In the genomic region with DNA sequence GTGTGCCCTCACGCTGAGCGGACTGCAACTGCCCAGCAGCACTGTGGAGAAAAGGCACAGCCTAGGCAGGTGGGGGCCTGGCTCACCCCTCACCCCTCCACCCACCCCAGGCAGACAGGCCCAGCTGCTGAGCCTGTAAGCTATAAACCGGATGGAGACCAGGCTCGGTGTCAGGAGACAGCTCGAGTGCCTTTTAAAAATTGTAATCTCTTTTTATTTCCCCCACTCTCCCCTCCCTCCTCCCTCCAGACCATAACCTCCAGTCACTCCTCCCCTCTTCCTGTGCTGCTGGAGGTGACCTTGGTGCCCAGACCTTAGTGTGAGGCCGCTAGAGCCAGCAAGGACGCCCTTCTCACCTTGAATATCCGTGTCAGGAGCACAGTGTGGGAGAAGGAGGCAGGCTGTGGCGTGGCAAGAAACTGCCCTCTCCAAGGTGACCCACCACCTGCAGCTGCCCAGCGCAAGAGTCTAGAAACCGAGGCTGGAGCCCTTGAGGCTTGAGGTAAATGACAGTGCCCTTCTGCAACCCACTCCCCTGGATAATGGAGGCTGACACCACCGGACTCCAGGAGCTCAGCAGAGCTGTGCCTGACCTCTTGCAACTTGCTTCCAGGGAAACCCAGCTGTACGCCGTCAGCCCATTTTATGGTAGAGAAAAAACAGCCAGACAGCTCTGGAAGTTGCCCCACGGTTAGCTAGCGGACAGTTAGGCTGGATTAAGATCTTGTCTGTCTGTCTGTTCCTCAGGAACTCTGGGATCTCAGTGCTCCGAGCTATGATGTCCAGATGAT, we compare ENCODE assay signal across 11 mouse cellular contexts. TPM values are rescaled to one million over a fixed set of nuclear protein-coding genes. Genes with fewer than 3 reads are reported as not detected.
A peak's percentile ranks its signal among the peaks of the same experiment; 100 is the strongest.
DNase-seq lines count a peak whose midpoint lies in the region; ATAC-seq and TF ChIP-seq lines count a peak whose summit lies in the region.
"Had no signal": no experiment of that assay in that cellular context is flagged by ENCODE, and none has a peak within 500 bp of the region (broad histone marks: within the 10 kb centered on the region; RNA-seq: fewer than 3 reads in every experiment).

No protein-coding gene starts in this region.

- no peaks in the 10 kb centered on the region for H3K36me3 ChIP-seq in liver, embryonic 11.5 days (ENCODE audit: control insufficient read depth, insufficient read depth, low read length)
- H3K36me3 ChIP-seq in liver, postnatal 0 days (replicated peaks; ENCODE audit: insufficient read depth, low read length) = no peaks in the 10 kb centered on the region
- no peaks in the 10 kb centered on the region for H3K36me3 ChIP-seq in intestine, postnatal 0 days (ENCODE audit: control insufficient read depth, insufficient read depth)
- no peaks in the 10 kb centered on the region for H3K36me3 ChIP-seq in neural tube, embryonic 11.5 days (ENCODE audit: control insufficient read depth, insufficient read depth, low read length)
- no peaks in the 10 kb centered on the region for H3K36me3 ChIP-seq in forebrain, postnatal 0 days (ENCODE audit: insufficient read depth)

- H3K4me2 ChIP-seq in liver, embryonic 11.5 days = no peak overlapping the region
- no peak overlapping the region for H3K4me2 ChIP-seq in liver, postnatal 0 days (ENCODE audit: low read depth, low read length)
- H3K4me2 ChIP-seq in intestine, postnatal 0 days (replicated peaks; ENCODE audit: low read depth) = 0 out of 2 replicates have a peak overlapping the region, but pooled peaks have one; percentile 30
- H3K4me2 ChIP-seq in neural tube, embryonic 11.5 days (ENCODE audit: low read depth) = no peak overlapping the region
- H3K4me2 ChIP-seq in forebrain, postnatal 0 days (ENCODE audit: low read depth) = no peak overlapping the region

- no peak for ATAC-seq in liver, embryonic 11.5 days (replicated peaks; ENCODE audit: low FRiP score)
- ATAC-seq in liver, postnatal 0 days = no peak
- ATAC-seq in intestine, postnatal 0 days = peak; percentile 16; the same call in 1 of the 2 replicates
- ATAC-seq in neural tube, embryonic 11.5 days (ENCODE audit: insufficient read depth, low FRiP score, low TSS enrichment) = no peak
- no peak for ATAC-seq in granulocyte monocyte progenitor cell, adult 5-6 weeks (replicated peaks; ENCODE audit: poor library complexity, severe bottlenecking)
- ATAC-seq in forebrain, postnatal 0 days = no peak

- TF ChIP-seq EP300 in liver, postnatal 0 days (IDR thresholded peaks at IDR 0.05; ENCODE audit: low read depth) = no peak

- DNase-seq in liver, embryonic 11.5 days (ENCODE audit: low spot score) = no peak
- no peak for DNase-seq in liver, postnatal 0 days
- DNase-seq in embryo, embryonic 11 days = peak; percentile 64
- no peak for DNase-seq in neural tube, embryonic 11.5 days (ENCODE audit: low spot score)
- no peak for DNase-seq in cerebellum, adult 8-10 months
- no peak for DNase-seq in forebrain, postnatal 0 days
- DNase-seq: cerebellum, adult 18-20 months; gastrocnemius, postnatal 25 days; lung, postnatal 4 days had no signal

- peak overlapping the region; percentile 14 for H3K27ac ChIP-seq in liver, embryonic 11.5 days (ENCODE audit: low read depth, low read length)
- no peak overlapping the region for H3K27ac ChIP-seq in liver, postnatal 0 days (ENCODE audit: low read depth)
- no peak overlapping the region for H3K27ac ChIP-seq in intestine, postnatal 0 days (ENCODE audit: low read depth, low read length)
- H3K27ac ChIP-seq in neural tube, embryonic 11.5 days (ENCODE audit: low read depth, low read length) = peak overlapping the region; percentile 50
- H3K27ac ChIP-seq in forebrain, postnatal 0 days (ENCODE audit: low read depth, low read length) = no peak overlapping the region

- no peak overlapping the region for H3K9ac ChIP-seq in liver, embryonic 11.5 days (ENCODE audit: low read depth, low read length)
- no peak overlapping the region for H3K9ac ChIP-seq in liver, postnatal 0 days (replicated peaks)
- H3K9ac ChIP-seq in intestine, postnatal 0 days (ENCODE audit: low read depth, low read length) = no peak overlapping the region
- H3K9ac ChIP-seq in neural tube, embryonic 11.5 days (ENCODE audit: low read length) = peak overlapping the region; percentile 29; the same call in 1 of the 2 replicates
- H3K9ac ChIP-seq in forebrain, postnatal 0 days = no peak overlapping the region

- WGBS in liver, embryonic 11.5 days = 46% methylated on average over 17 of the region's 17 CpGs
- WGBS in liver, postnatal 0 days (ENCODE audit: insufficient replicate concordance) = 56% methylated on average over 15 of the region's 17 CpGs
- 36% methylated on average over 17 of the region's 17 CpGs for WGBS in intestine, postnatal 0 days
- WGBS in neural tube, embryonic 11.5 days = 49% methylated on average over 17 of the region's 17 CpGs
- WGBS in forebrain, postnatal 0 days = 73% methylated on average over 17 of the region's 17 CpGs

- no peaks in the 10 kb centered on the region for H3K27me3 ChIP-seq in liver, embryonic 11.5 days (replicated peaks; ENCODE audit: control insufficient read depth, insufficient read depth, low read length)
- no peaks in the 10 kb centered on the region for H3K27me3 ChIP-seq in liver, postnatal 0 days (ENCODE audit: insufficient read depth, low read length)
- H3K27me3 ChIP-seq in intestine, postnatal 0 days (replicated peaks; ENCODE audit: control insufficient read depth, insufficient read depth, low read length) = no peaks in the 10 kb centered on the region
- H3K27me3 ChIP-seq in neural tube, embryonic 11.5 days (ENCODE audit: control insufficient read depth, insufficient read depth, low read length) = no peaks in the 10 kb centered on the region
- H3K27me3 ChIP-seq in forebrain, postnatal 0 days (ENCODE audit: insufficient read depth, low read length) = no peaks in the 10 kb centered on the region

- H3K4me3 ChIP-seq in liver, embryonic 11.5 days (ENCODE audit: low read depth, low read length) = no peak overlapping the region
- H3K4me3 ChIP-seq in liver, postnatal 0 days (ENCODE audit: low read depth, low read length) = no peak overlapping the region
- H3K4me3 ChIP-seq in intestine, postnatal 0 days (ENCODE audit: low read depth, low read length) = no peak overlapping the region
- no peak overlapping the region for H3K4me3 ChIP-seq in neural tube, embryonic 11.5 days (ENCODE audit: low read depth, low read length)
- no peak overlapping the region for H3K4me3 ChIP-seq in forebrain, postnatal 0 days (ENCODE audit: low read depth, low read length)

- peaks cover 24% of the 10 kb centered on the region for H3K4me1 ChIP-seq in liver, embryonic 11.5 days (replicated peaks; ENCODE audit: control insufficient read depth, insufficient read depth, low read length)
- 0 out of 2 replicates have a peak, but pooled peaks cover 3% of the 10 kb centered on the region for H3K4me1 ChIP-seq in liver, postnatal 0 days (ENCODE audit: insufficient read depth)
- H3K4me1 ChIP-seq in intestine, postnatal 0 days (replicated peaks; ENCODE audit: control insufficient read depth, insufficient read depth, low read length) = 0 out of 2 replicates have a peak, but pooled peaks cover 3% of the 10 kb centered on the region
- 0 out of 2 replicates have a peak, but pooled peaks cover 4% of the 10 kb centered on the region for H3K4me1 ChIP-seq in neural tube, embryonic 11.5 days (ENCODE audit: control insufficient read depth, insufficient read depth, low read length)
- H3K4me1 ChIP-seq in forebrain, postnatal 0 days (ENCODE audit: insufficient read depth) = peaks cover 3% of the 10 kb centered on the region; the same call in 1 of the 2 replicates

- no peak for TF ChIP-seq CTCF in liver, postnatal 0 days (IDR thresholded peaks at IDR 0.05; ENCODE audit: low read depth)
- no peak for TF ChIP-seq CTCF in intestine, postnatal 0 days (IDR thresholded peaks at IDR 0.05; ENCODE audit: low read depth)
- TF ChIP-seq CTCF in forebrain, postnatal 0 days (IDR thresholded peaks at IDR 0.05; ENCODE audit: low read depth) = no peak

- H3K9me3 ChIP-seq in liver, embryonic 11.5 days (ENCODE audit: control insufficient read depth, low read length) = no peaks in the 10 kb centered on the region
- no peaks in the 10 kb centered on the region for H3K9me3 ChIP-seq in liver, postnatal 0 days (ENCODE audit: low read length)
- no peaks in the 10 kb centered on the region for H3K9me3 ChIP-seq in intestine, postnatal 0 days (ENCODE audit: control insufficient read depth)
- H3K9me3 ChIP-seq in neural tube, embryonic 11.5 days (ENCODE audit: control insufficient read depth, low read length) = no peaks in the 10 kb centered on the region
- H3K9me3 ChIP-seq in forebrain, postnatal 0 days (ENCODE audit: low read length) = no peaks in the 10 kb centered on the region

RNA-seq across cellular contexts. Expression of a gene that starts 13.5 kb away (rescaled TPM):
- polyA plus RNA-seq in liver, embryonic 11.5 days (2014; fragmentation: Nextera tagmentation; extraction: Ambion mirVana) = 59.4 and 64.5 TPM in 2 replicates
- polyA plus RNA-seq in liver, postnatal 0 days (2015; fragmentation: Nextera tagmentation; extraction: Ambion mirVana) = 25.0 and 28.0 TPM in 2 replicates
- polyA plus RNA-seq in intestine, postnatal 0 days (2015; fragmentation: Nextera tagmentation; extraction: Ambion mirVana) = 56.4 and 57.3 TPM in 2 replicates
- 74.2 and 79.1 TPM in 2 replicates for polyA plus RNA-seq in neural tube, embryonic 11.5 days (2014; fragmentation: Nextera tagmentation; extraction: Ambion mirVana)
- 58.8 and 62.4 TPM in 2 replicates for total RNA-seq in granulocyte monocyte progenitor cell, adult 5-6 weeks (2014; fragmentation: Nextera tagmentation)
- total RNA-seq in granulocyte monocyte progenitor cell, adult 5-6 weeks (2017) = 43.5 and 51.5 TPM in 2 replicates
- 114 and 147 TPM in 2 replicates for total RNA-seq in forebrain, postnatal 0 days (2014; rRNA removed)
- 90.4 and 97.0 TPM in 2 replicates for polyA plus RNA-seq in forebrain, postnatal 0 days (2015; fragmentation: Nextera tagmentation; extraction: Ambion mirVana)

Comparison
In these comparisons a context has a peak if more than half of its experiments do, and no peak if none do; other contexts are left out.
1. H3K27ac ChIP-seq: peak in liver, embryonic 11.5 days (single experiment) and neural tube, embryonic 11.5 days (single experiment); none in liver, postnatal 0 days (single experiment), intestine, postnatal 0 days (single experiment) and forebrain, postnatal 0 days (single experiment).